Mouse (Mus musculus) forebrain, embryonic 16.5 days (tissue): ENCODE data around the gene Ncor2. TPM values are rescaled to one million over a fixed set of nuclear protein-coding genes. Genes with fewer than 3 reads are reported as not detected.
A peak's percentile ranks its signal among the peaks of the same experiment; 100 is the strongest.

Source experiments
- ATAC-seq: fragments of 200-750 bp; cut with Nextera tagmentation; 2 replicates; pipeline ENCODE4 v1.8.0; 2017; ENCODE audit warnings: mild to moderate bottlenecking, moderate library complexity
- H3K27ac ChIP-seq: fragments of 300-500 bp; sonication (generic); 2 replicates; pipeline ENCODE4 v1.5.1; 2014; ENCODE audit warnings: low read length, control low read depth
- H3K27me3 ChIP-seq: fragments of 300-500 bp; sonication (generic); replicated peaks from 2 replicates; pipeline ENCODE4 v1.6.1; 2014; ENCODE audit warnings: low read length; ENCODE audit not compliant: control insufficient read depth, insufficient read depth
- H3K36me3 ChIP-seq: fragments of 300-500 bp; sonication (generic); 2 replicates; pipeline ENCODE4 v1.6.1; 2014; ENCODE audit not compliant: control insufficient read depth, insufficient read depth
- H3K4me1 ChIP-seq: fragments of 300-500 bp; sonication (generic); replicated peaks from 2 replicates; pipeline ENCODE4 v1.6.1; 2014; ENCODE audit warnings: low read length; ENCODE audit not compliant: control insufficient read depth, insufficient read depth
- H3K4me2 ChIP-seq: fragments of 300-500 bp; sonication (generic); 2 replicates; pipeline ENCODE4 v1.6.1; 2014; ENCODE audit warnings: mild to moderate bottlenecking, low read length, control low read depth
- H3K4me3 ChIP-seq: fragments of 300-500 bp; sonication (generic); replicated peaks from 2 replicates; pipeline ENCODE4 v1.5.1; 2014; ENCODE audit warnings: mild to moderate bottlenecking, low read length, control low read depth
- H3K9ac ChIP-seq: fragments of 300-500 bp; sonication (generic); replicated peaks from 2 replicates; pipeline ENCODE4 v1.6.1; 2014; ENCODE audit warnings: low read depth, low read length, control low read depth
- H3K9me3 ChIP-seq: fragments of 300-500 bp; sonication (generic); 2 replicates; pipeline ENCODE4 v1.6.1; 2016; ENCODE audit warnings: low read length; ENCODE audit not compliant: control insufficient read depth
- WGBS: fragments of 180-500 bp; shearing (Covaris S2); extraction: QIAGEN DNeasy Blood & Tissue Kit; methylation state at CpG from one replicate; pipeline ENCODE4 v1.1.7; 2014; 5-methylcytosine and 5-hydroxymethylcytosine counted together
- polyA plus RNA-seq: library from polyadenylated mRNA; unstranded; fragments of >200 nt; fragmentation: Nextera tagmentation; extraction: Ambion mirVana; gene quantifications from 2 replicates; pipeline ENCODE4 v1.2.1, GENCODE M21; 2015

Ncor2 gene
- polyA plus RNA-seq, 1 experiment from 2014 or later, result 26.5 TPM

DNA sequence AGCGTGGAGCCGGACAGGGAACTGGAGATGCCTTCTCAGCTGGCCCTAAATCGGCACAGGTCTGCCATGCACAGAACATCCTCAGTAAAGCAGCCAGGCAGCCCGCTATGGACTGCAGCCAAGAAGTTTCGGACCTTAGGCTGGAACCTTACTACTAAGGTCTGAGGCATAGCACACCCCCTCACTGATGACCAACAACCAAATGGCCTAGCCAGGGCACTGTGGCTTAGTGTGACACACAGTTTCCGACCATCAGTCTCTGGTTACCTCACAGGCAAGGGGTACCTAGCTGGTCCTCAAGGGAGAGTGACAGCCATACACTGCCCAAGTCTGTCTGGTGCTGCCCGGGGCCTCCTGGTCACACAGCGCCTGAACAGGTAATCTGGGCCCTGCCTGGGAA, 105.1 kb downstream of the Ncor2 start:
- Histone ChIP-seq H3K27ac (no peak overlapping the region), H3K4me2 (no peak overlapping the region), H3K4me1 (peaks cover 14% of the 10 kb centered on the region), H3K9ac (no peak overlapping the region), H3K36me3 (no peaks in the 10 kb centered on the region; the same call in 1 of the 2 replicates), H3K4me3 (no peak overlapping the region), H3K27me3 (no peaks in the 10 kb centered on the region), H3K9me3 (no peaks in the 10 kb centered on the region)
- WGBS, result 89% methylated on average over 8 of the region's 8 CpGs
- ATAC-seq, result 0 out of 2 replicates have a peak, but pooled peaks have one; percentile 14

DNA sequence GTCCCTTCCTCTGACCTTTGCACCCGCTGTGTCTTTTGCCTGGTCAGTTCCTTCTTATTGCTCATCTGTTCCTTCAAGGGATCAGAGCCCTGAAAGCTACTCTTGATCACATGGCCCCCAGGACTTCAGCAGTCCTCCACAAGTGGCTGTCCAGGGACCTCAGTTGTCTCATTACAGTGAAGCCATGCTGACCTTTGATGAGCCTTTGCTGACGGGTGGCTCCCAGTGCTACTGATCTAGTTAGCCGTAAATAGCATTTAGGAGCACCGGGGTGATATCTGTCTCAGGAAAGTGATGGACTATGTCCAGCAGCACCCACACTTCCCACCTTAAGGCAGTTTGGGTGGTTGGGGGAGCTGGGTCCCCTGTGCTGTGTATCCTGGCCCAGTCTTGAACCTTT, 105.7 kb downstream of the Ncor2 start:
- ATAC-seq, result no peak
- 89% methylated on average over 4 of the region's 4 CpGs for WGBS
- Histone ChIP-seq H3K4me2 (no peak overlapping the region), H3K4me1 (peaks cover 19% of the 10 kb centered on the region), H3K27ac (no peak overlapping the region), H3K4me3 (no peak overlapping the region), H3K9ac (no peak overlapping the region), H3K36me3 (no peaks in the 10 kb centered on the region; the same call in 1 of the 2 replicates), H3K27me3 (no peaks in the 10 kb centered on the region), H3K9me3 (no peaks in the 10 kb centered on the region)

DNA sequence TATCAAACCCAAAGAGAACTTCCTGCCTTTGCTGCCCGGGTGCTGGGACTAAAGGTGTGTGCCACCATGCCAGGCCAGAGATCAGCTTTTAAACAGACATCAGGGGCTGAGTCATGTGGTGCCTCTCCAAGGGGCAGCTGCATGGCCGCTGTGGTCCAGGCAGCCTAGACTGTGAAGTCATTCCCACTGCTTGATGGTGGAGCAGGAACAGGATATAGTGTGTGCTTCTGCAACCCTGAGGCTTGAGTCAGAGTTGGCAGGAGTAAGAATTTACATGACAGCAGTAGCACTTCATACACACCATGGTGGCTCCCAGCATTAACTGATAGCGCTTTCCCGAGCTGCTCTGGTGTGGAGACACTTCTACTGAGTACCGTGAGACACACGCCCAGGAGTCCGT, 106.6 kb downstream of the Ncor2 start:
- no peak for ATAC-seq
- WGBS, result 88% methylated on average over 7 of the region's 7 CpGs
- no peaks in the 10 kb centered on the region for H3K36me3 ChIP-seq

DNA sequence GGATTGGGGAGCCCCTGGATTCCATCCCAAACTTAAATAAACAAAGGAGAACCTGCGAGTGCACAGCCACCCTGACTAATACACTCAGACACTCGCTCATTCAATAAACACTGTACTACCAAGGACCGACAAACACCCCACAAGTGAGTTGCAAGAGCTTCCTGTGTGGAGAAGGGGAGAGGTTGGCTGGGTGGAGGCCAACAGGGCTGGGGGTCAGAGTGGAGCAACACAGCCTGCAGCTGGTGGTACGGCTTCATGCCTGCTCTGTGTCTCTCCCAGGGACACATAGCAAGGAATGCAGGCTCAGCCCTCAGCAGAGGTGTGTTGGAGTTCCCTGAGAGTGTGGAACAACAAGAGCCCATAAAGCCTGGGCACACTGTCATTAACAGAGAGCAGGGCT, 107.1 kb downstream of the Ncor2 start:
- ATAC-seq, result no peak
- H3K27me3 ChIP-seq, result no peaks in the 10 kb centered on the region
- no peaks in the 10 kb centered on the region for H3K36me3 ChIP-seq
- no peaks in the 10 kb centered on the region for H3K9me3 ChIP-seq
- H3K9ac ChIP-seq, result no peak overlapping the region
- H3K4me3 ChIP-seq, result no peak overlapping the region
- H3K4me1 ChIP-seq, result peaks cover 19% of the 10 kb centered on the region
- H3K27ac ChIP-seq, result no peak overlapping the region
- 87% methylated on average over 4 of the region's 4 CpGs for WGBS
- H3K4me2 ChIP-seq, result no peak overlapping the region

More for the DNA sequence above, 106.6 kb downstream of the Ncor2 start:
- H3K9me3 ChIP-seq, result no peaks in the 10 kb centered on the region
- H3K4me2 ChIP-seq, result no peak overlapping the region
- H3K4me3 ChIP-seq, result no peak overlapping the region
- no peak overlapping the region for H3K27ac ChIP-seq
- peaks cover 19% of the 10 kb centered on the region for H3K4me1 ChIP-seq
- H3K27me3 ChIP-seq, result no peaks in the 10 kb centered on the region
- H3K9ac ChIP-seq, result no peak overlapping the region

DNA sequence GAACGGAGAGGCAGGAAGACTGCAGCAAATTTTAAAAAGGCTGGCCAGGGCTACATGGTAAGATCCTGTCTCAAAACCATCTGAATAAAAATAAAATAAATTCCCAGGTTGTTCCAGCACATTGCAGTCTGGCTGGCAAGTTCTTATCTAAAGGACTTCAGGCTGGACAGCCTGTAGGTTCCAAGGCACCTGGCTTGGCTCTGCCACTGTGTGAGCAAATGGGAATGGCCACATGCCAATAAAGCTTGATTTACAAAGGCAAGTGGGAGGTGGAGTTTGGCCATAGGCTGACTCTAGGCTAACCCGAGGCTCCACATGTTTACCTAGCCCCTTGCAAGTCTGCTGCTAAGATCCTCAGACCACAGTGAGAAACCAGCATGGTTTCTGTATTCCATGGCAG, 108.6 kb downstream of the Ncor2 start:
- Histone ChIP-seq H3K9me3 (no peaks in the 10 kb centered on the region), H3K27ac (no peak overlapping the region), H3K4me2 (no peak overlapping the region), H3K4me3 (no peak overlapping the region), H3K9ac (no peak overlapping the region), H3K27me3 (no peaks in the 10 kb centered on the region), H3K36me3 (0 out of 2 replicates have a peak, but pooled peaks cover under 1% of the 10 kb centered on the region), H3K4me1 (peaks cover 19% of the 10 kb centered on the region)
- 49% methylated on average over 2 of the region's 2 CpGs for WGBS
- ATAC-seq, result no peak

DNA sequence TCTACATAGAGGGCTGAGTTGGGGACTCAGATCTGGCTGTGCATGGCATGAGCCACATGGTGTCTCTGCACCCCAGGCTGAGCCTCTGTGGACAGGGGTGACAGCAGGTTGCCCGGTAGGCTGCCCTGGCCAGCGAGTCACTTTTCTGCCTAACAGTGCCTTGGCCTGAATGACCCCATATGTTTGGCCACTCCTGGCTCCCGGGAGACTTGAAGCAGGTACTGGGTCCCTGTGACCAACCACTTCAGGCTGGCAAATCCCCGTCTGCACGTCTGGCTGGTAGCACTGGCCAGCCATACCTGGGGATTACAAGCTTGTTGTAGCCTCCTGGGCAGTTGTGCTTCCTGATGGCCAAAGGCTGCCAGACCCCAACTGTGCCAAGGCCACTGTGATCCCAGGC, 109.1 kb downstream of the Ncor2 start:
- WGBS, result 83% methylated on average over 5 of the region's 5 CpGs
- ATAC-seq, result no peak
- no peak overlapping the region for H3K4me2 ChIP-seq
- no peaks in the 10 kb centered on the region for H3K27me3 ChIP-seq
- no peaks in the 10 kb centered on the region for H3K9me3 ChIP-seq
- no peak overlapping the region for H3K9ac ChIP-seq
- H3K27ac ChIP-seq, result no peak overlapping the region
- no peak overlapping the region for H3K4me3 ChIP-seq
- H3K36me3 ChIP-seq, result 0 out of 2 replicates have a peak, but pooled peaks cover 5% of the 10 kb centered on the region
- peaks cover 19% of the 10 kb centered on the region for H3K4me1 ChIP-seq

DNA sequence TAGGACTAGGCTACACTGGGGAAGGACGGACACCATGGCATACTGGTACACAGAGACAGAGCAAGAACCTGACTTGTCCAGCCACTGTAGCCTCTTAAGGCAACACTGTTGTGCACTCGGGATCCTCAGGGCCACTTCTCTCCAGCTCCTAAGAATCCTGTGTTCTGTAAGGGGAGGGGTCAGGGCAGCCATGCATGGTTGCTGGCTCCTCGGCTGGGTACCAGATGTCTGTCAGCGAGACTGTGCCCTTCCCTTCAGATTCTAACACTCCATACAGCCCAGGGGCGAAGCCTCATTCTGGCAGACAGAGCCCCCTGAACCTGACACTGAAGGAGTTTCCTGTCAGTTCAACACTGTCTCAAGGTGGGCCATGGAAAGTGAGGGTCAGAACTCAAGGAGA, 109.6 kb downstream of the Ncor2 start:
- Histone ChIP-seq H3K9ac (no peak overlapping the region), H3K4me2 (no peak overlapping the region), H3K27me3 (no peaks in the 10 kb centered on the region), H3K36me3 (0 out of 2 replicates have a peak, but pooled peaks cover 5% of the 10 kb centered on the region), H3K4me3 (no peak overlapping the region), H3K4me1 (peaks cover 19% of the 10 kb centered on the region), H3K9me3 (no peaks in the 10 kb centered on the region), H3K27ac (no peak overlapping the region; the same call in 1 of the 2 replicates)
- ATAC-seq, result no peak
- 46% methylated on average over 5 of the region's 5 CpGs for WGBS

DNA sequence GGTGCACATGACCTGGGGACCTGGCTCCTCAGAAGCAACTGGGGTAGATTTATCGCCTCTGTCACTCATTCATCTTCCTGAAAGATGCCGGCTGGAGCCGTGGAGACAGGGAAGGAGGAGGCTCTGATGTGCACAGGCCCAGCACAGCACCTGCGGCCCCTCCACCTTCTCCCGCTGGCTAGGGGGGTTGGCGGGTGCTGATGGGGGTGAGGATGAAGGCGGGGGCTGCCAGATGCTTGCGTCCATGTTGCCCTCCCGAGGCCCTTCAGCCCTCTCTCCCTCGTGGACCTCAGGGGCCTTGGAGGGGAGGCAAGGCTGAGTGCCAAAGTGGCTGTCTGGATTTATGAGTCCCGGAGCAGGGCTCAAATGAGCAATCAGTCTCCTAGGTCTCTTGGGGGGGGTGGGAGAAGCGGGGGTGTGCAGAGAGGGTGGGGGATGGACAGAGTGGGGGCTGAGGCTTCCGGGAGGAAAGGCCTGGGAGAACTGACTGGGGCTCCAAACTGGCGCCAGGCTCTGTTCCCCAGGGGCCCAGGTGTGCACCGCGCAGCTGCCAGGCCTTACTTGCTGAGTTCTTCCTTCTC, 110.6 kb downstream of the Ncor2 start:
- peaks cover 7% of the 10 kb centered on the region; the same call in 1 of the 2 replicates for H3K36me3 ChIP-seq
- no peaks in the 10 kb centered on the region for H3K9me3 ChIP-seq
- H3K27me3 ChIP-seq, result no peaks in the 10 kb centered on the region
- WGBS, result 65% methylated on average over 16 of the region's 16 CpGs
- H3K4me3 ChIP-seq, result no peak overlapping the region
- no peak overlapping the region; the same call in 1 of the 2 replicates for H3K27ac ChIP-seq
- no peak for ATAC-seq
- peaks cover 21% of the 10 kb centered on the region for H3K4me1 ChIP-seq
- no peak overlapping the region for H3K4me2 ChIP-seq
- H3K9ac ChIP-seq, result no peak overlapping the region

DNA sequence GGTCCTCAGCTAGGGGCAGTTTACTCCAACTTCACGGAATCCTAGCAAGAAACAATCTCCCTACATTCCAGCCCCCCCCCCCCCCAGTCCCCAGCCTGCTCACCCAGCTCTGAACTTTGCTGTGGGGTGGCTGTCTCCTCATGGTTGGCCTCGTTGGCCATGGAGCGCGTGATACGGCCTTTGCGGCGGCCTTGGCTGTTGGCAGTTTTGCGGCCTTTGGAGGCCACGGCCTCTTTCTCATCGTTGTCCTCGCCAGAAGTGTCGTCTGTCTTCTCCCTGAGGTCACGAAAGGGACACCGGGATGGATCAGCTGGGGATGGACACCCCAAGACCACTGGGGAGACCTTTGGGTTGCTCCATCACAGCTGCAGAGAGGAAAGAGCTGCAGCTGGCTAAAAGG, 111.3 kb downstream of the Ncor2 start:
- ATAC-seq, result no peak
- Histone ChIP-seq H3K9me3 (no peaks in the 10 kb centered on the region), H3K9ac (no peak overlapping the region), H3K4me3 (no peak overlapping the region), H3K27ac (no peak overlapping the region), H3K27me3 (no peaks in the 10 kb centered on the region), H3K36me3 (peaks cover 7% of the 10 kb centered on the region; the same call in 1 of the 2 replicates), H3K4me1 (peaks cover 29% of the 10 kb centered on the region), H3K4me2 (no peak overlapping the region)
- WGBS, result 92% methylated on average over 14 of the region's 14 CpGs
